Mouse (Mus musculus) liver, postnatal 0 days (tissue): ENCODE results near the gene Col2a1.

Source experiments
- CTCF ChIP-seq: sonication (generic); IDR thresholded peaks from 2 replicates; pipeline ENCODE4 v1.5.1; 2016; ENCODE audit warnings: antibody characterized with exemption, low read depth
- EP300 ChIP-seq: IDR thresholded peaks from 2 replicates; pipeline ENCODE4 v1.6.1; 2016; ENCODE audit warnings: antibody characterized with exemption, low read depth, mild to moderate bottlenecking

DNA sequence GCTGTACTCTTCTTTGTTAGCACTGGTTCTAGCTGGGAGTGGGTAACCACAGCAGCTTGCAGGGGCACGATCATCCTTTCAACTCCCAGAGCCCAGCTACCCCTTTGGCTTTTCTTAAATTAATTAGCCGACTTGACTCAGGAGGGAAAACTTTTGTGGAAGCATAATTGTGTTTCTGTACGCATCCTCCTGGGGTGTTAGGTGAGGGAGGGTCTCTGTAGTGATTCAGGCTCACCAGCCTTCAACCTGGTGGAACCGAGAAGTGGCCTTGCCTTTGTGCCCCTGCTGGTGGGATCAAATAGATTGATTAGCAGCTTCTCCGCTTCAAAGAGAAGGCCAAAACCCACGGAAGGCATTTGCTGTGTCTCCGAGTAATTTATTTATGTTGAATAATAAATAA lies 4.5 kb downstream of the Col2a1 start:
- TF ChIP-seq EP300 (no peak), CTCF (no peak)
